Mouse (Mus musculus) left cerebral cortex, postnatal 4 days (tissue): ENCODE results near the gene Nudt19. TPM values are rescaled to one million over a fixed set of nuclear protein-coding genes. Genes with fewer than 3 reads are reported as not detected.

ENCODE experiments used
- DNase-seq: peaks from one replicate; pipeline ENCODE4 v3.0.0-alpha.2; 2022
- intact Hi-C: fragments of 180-260 bp; cut with DNase I; formaldehyde crosslinking; loops from one replicate; pipeline ENCODE4 v1.15.1; 2025
- total RNA-seq, 2 experiments: library from RNA; stranded (reverse); gene quantifications; 2 replicates each; pipeline ENCODE4 v1.2.3; 2021

The Nudt19 gene
- total RNA-seq, 2 experiments from 2014 or later: 59.2 to 60.1 TPM

DNA sequence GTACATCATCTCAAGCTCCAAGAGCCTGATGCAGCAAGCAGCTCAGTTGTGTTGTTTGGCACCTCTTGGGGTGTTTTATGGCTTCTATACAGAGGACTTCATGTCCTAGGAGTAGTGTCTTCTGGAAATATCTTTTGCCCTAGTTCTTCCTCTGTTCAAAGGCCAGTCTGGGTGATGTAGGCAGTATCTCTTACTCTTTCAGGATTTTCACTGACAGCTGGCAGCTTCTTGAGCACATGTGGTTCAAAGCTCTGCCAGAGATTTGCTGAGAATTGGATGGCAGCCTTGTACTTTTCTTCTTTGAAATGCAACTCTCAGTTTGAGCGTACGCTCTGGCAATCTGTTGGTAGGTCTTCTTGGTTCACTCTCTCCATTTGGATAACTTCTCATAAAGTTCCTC lies 58.6 kb downstream of the Nudt19 start:
- no peak for DNase-seq
- intact Hi-C loops: no loop called here

Other genes with a start within 250 kb of the Nudt19 start
- 10 to 100 TPM; 26.7 to 31.7 TPM for gene Gpatch1, start 237.9 kb downstream of the Nudt19 start, total RNA-seq
- gene Rhpn2, start 222.1 kb downstream of the Nudt19 start, total RNA-seq: 1 to 10 TPM; 1.6 to 2.0 TPM
- 10 to 100 TPM in 1 of 2 experiments, 1 to 10 TPM in 1; 9.7 to 11.0 TPM for gene Faap24, start 159.5 kb downstream of the Nudt19 start, total RNA-seq
- gene Cep89, start 159.3 kb downstream of the Nudt19 start, total RNA-seq: 10 to 100 TPM; 25.4 to 29.5 TPM
- gene Slc7a9, start 107.5 kb downstream of the Nudt19 start, total RNA-seq: not detected
- gene Tdrd12, start 18.6 kb downstream of the Nudt19 start, total RNA-seq: under 1 TPM; 0.38 to 0.66 TPM
- gene Rgs9bp, start 29.3 kb upstream of the Nudt19 start, total RNA-seq: 1 to 10 TPM; 2.3 to 2.6 TPM
- gene Ankrd27, start 29.9 kb upstream of the Nudt19 start, total RNA-seq: 10 to 100 TPM; 56.1 to 63.3 TPM
- gene Pdcd5, start 91.2 kb upstream of the Nudt19 start, total RNA-seq: 100 to 1,000 TPM; 110 to 114 TPM
- gene Dpy19l3, start 198.2 kb upstream of the Nudt19 start, total RNA-seq: 10 to 100 TPM; 61.0 to 65.0 TPM
- gene Zfp507, start 246.7 kb upstream of the Nudt19 start, total RNA-seq: 10 to 100 TPM; 34.3 to 36.5 TPM